Mouse (Mus musculus): ENCODE data around the gene Foxn2. TPM values are rescaled to one million over a fixed set of nuclear protein-coding genes. Genes with fewer than 3 reads are reported as not detected.

Foxn2 gene
- polyA plus RNA-seq, 2 experiments, result 4.8 to 8.8 TPM

- Histone ChIP-seq H3K36me3 (replicated peaks; ENCODE audit: control insufficient read depth, insufficient read depth, low read depth) (no peaks in the 10 kb centered on the region), H3K4me3 (ENCODE audit: insufficient read depth in 1 of 2, low read depth in 2 of 2, low read length in 2 of 2) (no peak overlapping the region; a peak in 1 of 4 replicates), H3K9ac (replicated peaks) (no peak overlapping the region), H3K27ac (no peak overlapping the region), H3K27me3 (ENCODE audit: control insufficient read depth, insufficient read depth, low read length) (no peaks in the 10 kb centered on the region), H3K4me1 (replicated peaks; ENCODE audit: control insufficient read depth in 2 of 2, insufficient read depth in 2 of 2, low read length in 1 of 2) (peaks cover 5 to 15% of the 10 kb centered on the region in 2 experiments), H3K4me2 (ENCODE audit: low read depth) (peak overlapping the region; percentile 94), H3K9me3 (ENCODE audit: control insufficient read depth, low read length) (no peaks in the 10 kb centered on the region)
- 49% methylated on average over 6 of the region's 6 CpGs for WGBS (ENCODE audit: insufficient replicate concordance)
- DNase-seq (ENCODE audit: low read depth in 3 of 3, low spot score in 3 of 3) (no peak), ATAC-seq (ENCODE audit: insufficient read depth) (no peak)
- no peak for TF ChIP-seq CTCF (IDR thresholded peaks at IDR 0.05; ENCODE audit: low read depth)
- TF ChIP-seq EP300 (IDR thresholded peaks at IDR 0.05; ENCODE audit: low read depth), result no peak
Measured at GRCm38 (mm10) chr17:88531176-88531575, 90.7 kb downstream of the Foxn2 start.

- DNase-seq (ENCODE audit: low read depth in 3 of 3, low spot score in 3 of 3) (no peak), ATAC-seq (ENCODE audit: insufficient read depth) (no peak)
- Histone ChIP-seq H3K9ac (replicated peaks) (no peak overlapping the region), H3K27ac (no peak overlapping the region), H3K4me2 (ENCODE audit: low read depth) (no peak overlapping the region), H3K9me3 (ENCODE audit: control insufficient read depth, low read length) (no peaks in the 10 kb centered on the region), H3K4me3 (ENCODE audit: insufficient read depth in 1 of 2, low read depth in 2 of 2, low read length in 2 of 2) (no peak overlapping the region), H3K4me1 (replicated peaks; ENCODE audit: control insufficient read depth in 2 of 2, insufficient read depth in 2 of 2, low read length in 1 of 2) (peaks cover 0 to 18% of the 10 kb centered on the region in 2 experiments; a peak in 2 of 4 replicates), H3K27me3 (ENCODE audit: control insufficient read depth, insufficient read depth, low read length) (no peaks in the 10 kb centered on the region), H3K36me3 (replicated peaks; ENCODE audit: control insufficient read depth, insufficient read depth, low read depth) (no peaks in the 10 kb centered on the region)
- WGBS (ENCODE audit: insufficient replicate concordance), result 67% methylated on average over 8 of the region's 8 CpGs
- TF ChIP-seq CTCF (IDR thresholded peaks at IDR 0.05; ENCODE audit: low read depth) (no peak), EP300 (IDR thresholded peaks at IDR 0.05; ENCODE audit: low read depth) (no peak)
Measured at GRCm38 (mm10) chr17:88537842-88538430, 97.4 kb downstream of the Foxn2 start.

Other genes starting within 250 kb of the Foxn2 start
- gene Ppp1r21, start 89.4 kb downstream of the Foxn2 start, polyA plus RNA-seq (2012; rRNA removed), result 9.4 and 11.2 TPM in 2 replicates
- 8.8 and 9.1 TPM in 2 replicates for gene Ppp1r21, start 89.4 kb downstream of the Foxn2 start, polyA plus RNA-seq (2014; fragmentation: Nextera tagmentation; extraction: Ambion mirVana)
- 1.2 and 1.9 TPM in 2 replicates for gene Ston1, start 157.0 kb downstream of the Foxn2 start, polyA plus RNA-seq (2012; rRNA removed)
- 1.2 TPM in 2 replicates for gene Ston1, start 157.0 kb downstream of the Foxn2 start, polyA plus RNA-seq (2014; fragmentation: Nextera tagmentation; extraction: Ambion mirVana)
- not detected in 2 replicates for gene Gtf2a1l, start 227.9 kb downstream of the Foxn2 start, polyA plus RNA-seq (2012; rRNA removed)
- not detected in 2 replicates for gene Gtf2a1l, start 227.9 kb downstream of the Foxn2 start, polyA plus RNA-seq (2014; fragmentation: Nextera tagmentation; extraction: Ambion mirVana)

Measured in liver, embryonic 14.5 days (tissue).